Mouse (Mus musculus): ENCODE results near the gene Bbx.

- TF ChIP-seq GATA1 (IDR thresholded peaks at IDR 0.05; ENCODE audit: borderline replicate concordance, low read length) (no peak), FLI1 (IDR thresholded peaks at IDR 0.05; ENCODE audit: low read length) (no peak)
Observed at GRCm38 (mm10) chr16:50445014-50445413, 12.8 kb upstream of the Bbx start.
